Mouse (Mus musculus) midbrain, embryonic 11.5 days (tissue): ENCODE measurements around the gene Arhgap35. TPM values are rescaled to one million over a fixed set of nuclear protein-coding genes. Genes with fewer than 3 reads are reported as not detected.
A peak's percentile ranks its signal among the peaks of the same experiment; 100 is the strongest.

ENCODE experiments used
- ATAC-seq: fragments of 200-750 bp; cut with Nextera tagmentation; 2 replicates; pipeline ENCODE4 v1.8.0; 2017; ENCODE audit warnings: moderate TSS enrichment, moderate library complexity; ENCODE audit not compliant: low FRiP score
- DNase-seq: peaks from one replicate; pipeline ENCODE4 v3.0.0; 2015; ENCODE audit warnings: low spot score; ENCODE audit errors: missing footprints
- H3K27ac ChIP-seq: fragments of 300-500 bp; sonication (generic); 2 replicates; pipeline ENCODE4 v1.5.1; 2014; ENCODE audit warnings: low read depth, low read length
- H3K27me3 ChIP-seq: fragments of 300-500 bp; sonication (generic); 2 replicates; pipeline ENCODE4 v1.6.1; 2014; ENCODE audit warnings: mild to moderate bottlenecking, low read length, moderate library complexity, mixed read lengths; ENCODE audit not compliant: control insufficient read depth, insufficient read depth
- H3K36me3 ChIP-seq: fragments of 300-500 bp; sonication (generic); 2 replicates; pipeline ENCODE4 v1.6.1; 2014; ENCODE audit warnings: mild to moderate bottlenecking, low read length, moderate library complexity, mixed read lengths; ENCODE audit not compliant: control insufficient read depth, insufficient read depth
- H3K4me1 ChIP-seq: fragments of 300-500 bp; sonication (generic); 2 replicates; pipeline ENCODE4 v1.6.1; 2014; ENCODE audit warnings: low read length; ENCODE audit not compliant: control insufficient read depth, insufficient read depth
- H3K4me2 ChIP-seq: fragments of 300-500 bp; sonication (generic); 2 replicates; pipeline ENCODE4 v1.6.1; 2014; ENCODE audit warnings: mild to moderate bottlenecking, moderate library complexity
- H3K4me3 ChIP-seq: fragments of 300-500 bp; sonication (generic); 2 replicates; pipeline ENCODE4 v1.5.1; 2014; ENCODE audit warnings: low read depth, low read length
- H3K9ac ChIP-seq: fragments of 300-500 bp; sonication (generic); 2 replicates; pipeline ENCODE4 v1.6.1; 2014; ENCODE audit warnings: low read length
- H3K9me3 ChIP-seq: fragments of 300-500 bp; sonication (generic); 2 replicates; pipeline ENCODE4 v1.6.1; 2016; ENCODE audit warnings: low read length; ENCODE audit not compliant: control insufficient read depth
- WGBS: fragments of 180-500 bp; shearing (Covaris S2); extraction: QIAGEN DNeasy Blood & Tissue Kit; methylation state at CpG from one replicate; pipeline ENCODE4 v1.1.7; 2014; 5-methylcytosine and 5-hydroxymethylcytosine counted together
- polyA plus RNA-seq: library from polyadenylated mRNA; unstranded; fragments of >200 nt; fragmentation: Nextera tagmentation; extraction: Ambion mirVana; gene quantifications from 2 replicates; pipeline ENCODE4 v1.2.1, GENCODE M21; 2014

Arhgap35 gene
- polyA plus RNA-seq, 1 experiment from 2014 or later = 33.3 TPM

- no peak overlapping the region for H3K4me3 ChIP-seq
- peak; percentile 97 for DNase-seq
- 39% methylated on average over 12 of the region's 12 CpGs for WGBS
- no peak overlapping the region for H3K9ac ChIP-seq
- H3K27me3 ChIP-seq = no peaks in the 10 kb centered on the region
- H3K27ac ChIP-seq = no peak overlapping the region
- no peaks in the 10 kb centered on the region for H3K36me3 ChIP-seq
- H3K9me3 ChIP-seq = no peaks in the 10 kb centered on the region
- peak; percentile 70 for ATAC-seq
- H3K4me1 ChIP-seq = no peaks in the 10 kb centered on the region
- no peak overlapping the region for H3K4me2 ChIP-seq
Measured at GRCm38 (mm10) chr7:16628096-16628771, 13.4 kb upstream of the Arhgap35 start.

GRCm38 (mm10) chr7:16623687-16624086, 8.9 kb upstream of the Arhgap35 start:
- no peak for ATAC-seq
- H3K4me1 ChIP-seq = peaks cover 3% of the 10 kb centered on the region; the same call in 1 of the 2 replicates
- no peak overlapping the region for H3K27ac ChIP-seq

GRCm38 (mm10) chr7:16623131-16623530, 8.3 kb upstream of the Arhgap35 start:
- peaks cover 3% of the 10 kb centered on the region; the same call in 1 of the 2 replicates for H3K4me1 ChIP-seq

More at GRCm38 (mm10) chr7:16623687-16624086, 8.9 kb upstream of the Arhgap35 start:
- Histone ChIP-seq H3K27me3 (no peaks in the 10 kb centered on the region), H3K9ac (no peak overlapping the region), H3K9me3 (no peaks in the 10 kb centered on the region), H3K4me2 (no peak overlapping the region), H3K4me3 (no peak overlapping the region), H3K36me3 (no peaks in the 10 kb centered on the region)
- no peak for DNase-seq

GRCm38 (mm10) chr7:16621066-16621622, 6.4 kb upstream of the Arhgap35 start:
- peaks cover 3% of the 10 kb centered on the region; the same call in 1 of the 2 replicates for H3K4me1 ChIP-seq
- no peak overlapping the region for H3K4me3 ChIP-seq
- no peak overlapping the region for H3K27ac ChIP-seq
- DNase-seq = no peak
- no peaks in the 10 kb centered on the region for H3K27me3 ChIP-seq
- no peak for ATAC-seq
- H3K36me3 ChIP-seq = no peaks in the 10 kb centered on the region
- no peak overlapping the region for H3K4me2 ChIP-seq
- H3K9ac ChIP-seq = no peak overlapping the region
- 80% methylated on average over 8 of the region's 8 CpGs for WGBS
- no peaks in the 10 kb centered on the region for H3K9me3 ChIP-seq

More at GRCm38 (mm10) chr7:16623131-16623530, 8.3 kb upstream of the Arhgap35 start:
- H3K4me3 ChIP-seq = no peak overlapping the region
- H3K27ac ChIP-seq = no peak overlapping the region
- H3K4me2 ChIP-seq = no peak overlapping the region
- H3K9me3 ChIP-seq = no peaks in the 10 kb centered on the region
- no peak overlapping the region for H3K9ac ChIP-seq
- DNase-seq = no peak
- H3K27me3 ChIP-seq = no peaks in the 10 kb centered on the region
- ATAC-seq = no peak
- WGBS = 68% methylated on average over 4 of the region's 4 CpGs
- H3K36me3 ChIP-seq = no peaks in the 10 kb centered on the region

- WGBS = 2% methylated on average over 30 of the region's 30 CpGs
- H3K4me2 ChIP-seq = peak overlapping the region; percentile 28
- DNase-seq (peak; percentile 94), ATAC-seq (no peak)
- H3K27me3 ChIP-seq = no peaks in the 10 kb centered on the region
- H3K36me3 ChIP-seq = no peaks in the 10 kb centered on the region
- peak overlapping the region; percentile 10; the same call in 1 of the 2 replicates for H3K9ac ChIP-seq
- no peak overlapping the region for H3K27ac ChIP-seq
- peaks cover 8% of the 10 kb centered on the region for H3K4me1 ChIP-seq
- peak overlapping the region; percentile 1; the same call in 1 of the 2 replicates for H3K4me3 ChIP-seq
- no peaks in the 10 kb centered on the region for H3K9me3 ChIP-seq
Measured at GRCm38 (mm10) chr7:16618661-16619211, 3.9 kb upstream of the Arhgap35 start.

DNA sequence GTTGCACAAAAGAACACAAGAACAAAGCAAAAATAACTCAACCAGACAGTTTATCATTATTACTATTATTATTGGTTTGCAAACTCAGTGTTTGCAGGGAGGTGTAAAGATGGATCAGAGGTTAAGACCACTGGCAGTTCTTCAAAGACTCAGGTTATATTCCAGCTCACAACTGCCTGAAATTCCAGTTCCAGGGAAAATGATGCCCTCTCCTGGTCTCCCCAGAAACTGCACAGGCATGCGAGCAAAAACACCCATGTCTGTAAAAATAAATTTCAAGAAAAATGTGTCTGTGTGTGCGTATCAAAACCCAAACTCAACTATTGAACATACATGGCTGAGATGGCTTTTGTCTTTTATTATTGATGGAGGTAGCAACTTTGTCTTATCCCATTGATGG, 2.3 kb upstream of the Arhgap35 start:
- ATAC-seq = no peak
- Histone ChIP-seq H3K9me3 (no peaks in the 10 kb centered on the region), H3K36me3 (no peaks in the 10 kb centered on the region), H3K9ac (no peak overlapping the region), H3K4me1 (peaks cover 22% of the 10 kb centered on the region), H3K27me3 (no peaks in the 10 kb centered on the region), H3K4me2 (no peak overlapping the region), H3K27ac (no peak overlapping the region), H3K4me3 (no peak overlapping the region)
- peak; percentile 95 for DNase-seq
- WGBS = 23% methylated on average over 2 of the region's 2 CpGs

GRCm38 (mm10) chr7:16614171-16614887, 464 bp downstream of the Arhgap35 start:
- peak overlapping the region; percentile 90 for H3K4me3 ChIP-seq
- WGBS = under 1% methylated on average over 36 of the region's 101 CpGs
- H3K36me3 ChIP-seq = no peaks in the 10 kb centered on the region
- ATAC-seq (peak; percentile 51), DNase-seq (peak; percentile 95)
- peak overlapping the region; percentile 98 for H3K9ac ChIP-seq
- H3K9me3 ChIP-seq = no peaks in the 10 kb centered on the region
- peak overlapping the region; percentile 67 for H3K4me2 ChIP-seq
- H3K27ac ChIP-seq = peak overlapping the region; percentile 100
- H3K4me1 ChIP-seq = peaks cover 31% of the 10 kb centered on the region
- no peaks in the 10 kb centered on the region for H3K27me3 ChIP-seq

DNA sequence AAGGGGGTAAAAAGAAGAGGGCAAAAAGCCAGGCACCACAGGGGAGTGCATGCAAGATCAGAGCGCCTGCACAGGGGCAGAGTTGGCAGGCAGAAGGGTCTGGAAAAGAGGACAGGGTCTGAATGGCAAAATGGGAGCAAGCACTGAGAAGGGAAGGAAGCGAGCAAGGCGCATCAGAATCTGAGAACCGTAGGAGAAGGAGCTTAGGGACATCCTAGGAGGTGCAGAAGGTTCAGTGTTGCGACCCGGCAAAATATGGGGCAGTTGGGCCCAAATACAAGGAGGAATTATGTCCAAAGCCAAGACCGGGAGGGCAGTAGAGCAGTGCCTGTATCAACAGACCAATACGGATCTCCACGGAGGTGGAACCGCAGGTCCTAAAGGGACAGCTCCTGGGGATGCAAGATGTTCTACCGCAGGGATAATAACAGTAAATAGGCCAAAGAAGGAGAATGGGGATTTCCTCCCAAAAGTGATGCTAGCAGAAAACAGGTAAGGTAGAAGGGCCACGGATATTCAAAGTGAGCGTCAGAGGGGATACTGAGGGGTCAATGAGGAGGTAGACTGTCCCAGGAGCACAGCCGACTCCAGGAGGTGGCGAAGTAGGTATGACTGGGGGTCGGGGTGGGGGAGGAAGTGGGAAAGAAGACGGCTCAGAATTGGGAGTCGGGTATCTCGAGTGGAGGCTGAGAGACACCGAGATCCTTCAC, 1.2 kb downstream of the Arhgap35 start:
- H3K27ac ChIP-seq = peak overlapping the region; percentile 100
- peak overlapping the region; percentile 98 for H3K9ac ChIP-seq
- no peaks in the 10 kb centered on the region for H3K36me3 ChIP-seq
- under 1% methylated on average over 20 of the region's 20 CpGs for WGBS
- no peaks in the 10 kb centered on the region for H3K27me3 ChIP-seq
- H3K9me3 ChIP-seq = no peaks in the 10 kb centered on the region
- peak overlapping the region; percentile 67 for H3K4me2 ChIP-seq
- peak overlapping the region; percentile 90 for H3K4me3 ChIP-seq
- ATAC-seq = no peak
- peaks cover 28% of the 10 kb centered on the region for H3K4me1 ChIP-seq
- peak; percentile 92 for DNase-seq
